Mouse (Mus musculus): ENCODE data around the gene Lingo1. TPM values are rescaled to one million over a fixed set of nuclear protein-coding genes. Genes with fewer than 3 reads are reported as not detected.

The Lingo1 gene
- total and polyA plus RNA-seq, 3 experiments = 0.55 to 4.1 (median 1.8) TPM

- DNase-seq = no peak
Observed at GRCm38 (mm10) chr9:56635121-56635497, 161.2 kb downstream of the Lingo1 start.

DNA sequence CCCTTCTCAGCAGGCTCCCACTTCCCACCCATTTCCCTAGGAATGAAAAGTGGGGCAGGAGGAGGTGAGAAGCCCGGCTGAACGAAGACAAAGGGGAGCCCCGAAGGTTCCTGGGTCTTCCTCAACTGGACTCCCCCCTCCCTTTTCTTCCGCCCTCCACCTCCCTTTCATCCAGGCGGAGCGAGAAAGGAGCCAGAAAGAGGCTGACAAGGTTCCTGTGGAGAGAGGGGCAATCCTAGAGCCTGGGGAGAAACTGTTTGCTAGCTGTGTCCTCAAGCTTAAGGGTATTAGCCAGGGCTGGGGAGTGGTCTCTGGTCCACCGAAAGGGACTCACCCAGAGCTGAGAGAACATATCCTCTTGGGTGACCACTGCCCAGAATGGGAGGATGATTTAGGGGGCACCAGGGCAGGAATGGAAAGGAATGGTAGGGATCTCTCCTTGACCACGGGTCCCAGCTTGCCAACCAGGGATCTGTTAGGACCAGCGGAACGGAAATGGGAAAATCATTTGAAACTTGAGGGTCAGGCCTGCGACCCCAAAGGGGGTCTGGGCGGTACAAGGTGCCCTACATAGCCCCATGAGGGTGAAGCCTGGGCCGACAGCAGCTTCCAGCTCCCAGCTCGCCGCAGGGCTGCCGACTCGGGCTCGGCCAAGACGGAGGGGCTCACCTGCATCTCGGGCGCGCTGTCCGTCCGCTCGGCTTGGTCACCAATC lies 161.7 kb downstream of the Lingo1 start:
- DNase-seq = no peak

- no peak for DNase-seq
Observed at GRCm38 (mm10) chr9:56633449-56634225, 162.6 kb downstream of the Lingo1 start.

- DNase-seq = no peak
Observed at GRCm38 (mm10) chr9:56630945-56631344, 165.3 kb downstream of the Lingo1 start.

- DNase-seq = no peak
Observed at GRCm38 (mm10) chr9:56629674-56630397, 166.4 kb downstream of the Lingo1 start.

DNA sequence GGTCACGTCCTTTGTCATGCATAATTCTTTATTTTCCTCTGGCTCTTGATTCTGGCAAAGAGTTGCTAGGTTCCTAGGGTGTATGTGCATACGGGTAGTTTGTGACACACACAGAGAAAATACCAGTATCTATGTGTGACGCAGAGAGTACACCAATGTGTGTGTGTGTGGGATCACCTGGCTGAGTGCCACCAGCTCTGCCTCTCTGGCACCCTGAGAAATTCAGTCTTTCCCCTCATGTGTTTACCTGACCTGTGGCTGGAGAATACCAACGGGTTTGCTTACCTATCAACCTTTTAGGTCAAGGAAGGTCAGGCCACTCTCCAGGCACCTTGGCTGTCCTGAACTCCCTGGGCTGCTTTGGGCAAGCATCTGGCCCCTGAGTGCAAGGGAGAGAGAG lies 169.0 kb downstream of the Lingo1 start:
- no peak for DNase-seq

DNA sequence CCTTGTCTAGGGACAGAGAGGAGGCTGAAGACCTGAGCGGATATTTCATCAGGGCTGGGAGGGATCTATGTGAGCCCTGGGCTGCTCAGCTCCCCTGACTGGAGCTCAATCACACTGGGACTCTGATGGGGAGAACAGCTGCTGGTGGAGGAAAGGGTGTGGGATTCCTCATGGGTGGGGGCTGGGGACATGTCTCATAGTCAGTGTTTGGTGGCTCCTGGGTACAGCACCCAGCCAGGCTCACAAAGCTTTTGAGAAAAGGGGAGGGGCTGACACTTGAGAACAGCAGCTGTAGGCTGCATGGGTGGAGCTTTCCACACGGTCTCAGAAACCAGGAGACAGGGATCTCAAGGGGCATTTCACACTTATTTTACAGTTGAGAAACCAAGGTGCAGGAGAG lies 171.3 kb downstream of the Lingo1 start:
- no peak for DNase-seq

DNA sequence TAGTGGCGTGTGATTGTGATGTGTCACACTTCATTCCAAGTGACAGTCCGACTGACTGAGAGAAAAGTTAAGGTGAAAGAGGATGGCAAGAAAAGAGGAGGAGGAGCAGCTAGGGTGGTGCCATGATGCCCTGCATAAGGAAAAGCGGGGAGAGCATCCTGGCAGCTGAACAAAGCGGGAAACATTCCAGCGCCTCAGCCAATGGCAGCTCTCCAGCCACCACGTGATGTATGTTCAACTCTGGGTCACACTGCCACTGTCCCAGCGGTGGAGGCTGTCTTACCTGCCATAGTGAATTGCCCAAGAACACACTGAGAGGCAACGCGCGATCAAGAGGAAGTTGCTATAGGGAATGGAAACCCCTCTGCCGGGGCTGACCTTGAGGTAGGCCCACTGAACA lies 172.9 kb downstream of the Lingo1 start:
- DNase-seq = no peak

DNA sequence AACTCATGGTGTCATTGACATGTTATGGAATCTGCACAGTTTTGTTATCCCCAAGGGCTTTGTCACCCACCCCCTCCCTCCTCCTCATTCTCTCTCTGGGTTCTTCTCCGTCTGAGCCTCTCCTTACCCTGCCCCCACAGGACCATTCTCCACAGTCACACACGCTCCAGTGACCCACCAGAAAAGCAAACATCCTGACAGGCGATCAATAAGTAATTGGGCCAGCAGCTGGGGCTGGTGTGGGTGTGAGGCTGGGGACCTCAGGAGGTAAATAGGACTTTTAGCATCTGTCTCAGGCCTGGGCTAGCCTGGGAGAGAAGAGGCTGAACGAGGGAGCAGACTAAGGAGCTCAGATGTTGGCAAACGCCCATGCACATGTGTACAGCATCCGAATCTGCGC lies 173.5 kb downstream of the Lingo1 start:
- DNase-seq = no peak

GRCm38 (mm10) chr9:56620512-56621371 lies 175.5 kb downstream of the Lingo1 start:
- DNase-seq = no peak

GRCm38 (mm10) chr9:56619715-56620114 lies 176.6 kb downstream of the Lingo1 start:
- DNase-seq = no peak

DNA sequence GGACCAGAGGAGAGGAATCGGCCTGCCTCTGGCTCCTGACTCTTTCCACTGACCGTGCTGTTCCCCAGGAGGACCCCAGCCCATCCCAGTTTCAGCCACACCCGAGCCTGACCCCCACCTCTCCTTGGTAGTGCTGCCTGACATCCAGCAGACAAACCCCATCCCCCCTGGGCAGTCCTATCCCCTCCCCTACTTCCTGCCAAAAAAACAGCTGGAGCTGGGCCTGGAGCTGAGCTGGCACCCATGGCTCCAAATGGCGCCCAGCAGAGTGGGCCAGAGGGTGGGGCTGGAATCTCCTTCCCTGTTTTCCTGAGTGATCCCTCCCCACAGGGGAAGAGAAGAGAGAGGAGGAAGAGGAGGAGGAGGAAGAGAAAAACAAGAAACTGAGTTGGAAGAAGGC lies 177.6 kb downstream of the Lingo1 start:
- DNase-seq = no peak

- DNase-seq = no peak
Observed at GRCm38 (mm10) chr9:56616061-56616460, 180.2 kb downstream of the Lingo1 start.

GRCm38 (mm10) chr9:56612798-56613183 lies 183.5 kb downstream of the Lingo1 start:
- DNase-seq = no peak

DNA sequence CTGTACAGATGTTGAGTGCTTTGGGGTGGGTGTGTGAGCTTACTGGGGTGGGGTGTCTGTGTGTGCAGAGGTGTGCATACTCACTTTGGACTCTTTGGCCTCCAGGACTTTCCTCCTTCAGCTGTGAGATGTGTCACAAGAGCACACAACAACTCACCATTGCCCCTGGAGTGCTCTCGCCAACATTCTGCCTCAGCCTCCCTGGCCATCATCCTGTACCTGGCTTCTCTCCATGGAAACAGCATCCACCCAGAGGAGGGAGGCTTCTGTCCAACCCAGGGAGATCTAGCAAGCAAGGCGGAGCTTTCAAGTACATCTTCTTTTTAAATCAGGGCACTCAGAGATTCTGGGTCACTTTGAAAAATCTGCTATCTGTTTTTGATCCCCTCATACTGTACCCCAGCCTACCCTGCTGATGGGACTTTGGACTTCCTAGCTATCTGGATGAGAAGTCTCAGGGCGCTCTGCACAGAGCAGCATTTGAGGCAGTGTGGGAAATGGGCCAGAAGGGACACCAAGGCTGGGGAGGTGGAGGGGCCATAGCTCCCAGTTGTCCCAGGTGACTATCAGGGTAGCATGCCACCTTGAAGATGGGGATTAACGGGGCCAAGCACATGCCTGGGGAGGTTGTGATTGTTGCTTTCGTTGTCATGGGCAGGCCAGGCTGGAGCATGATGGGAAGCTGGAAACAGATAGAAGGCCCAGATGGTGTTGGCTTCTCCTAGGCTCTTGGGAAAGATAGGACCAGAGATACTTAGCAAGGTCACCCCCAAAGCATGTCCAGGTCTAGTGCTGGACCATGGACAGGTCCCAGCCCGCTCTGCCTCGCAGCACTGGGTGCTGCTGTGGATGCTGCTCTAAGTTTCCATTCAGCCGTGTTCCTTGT lies 184.1 kb downstream of the Lingo1 start:
- no peak for DNase-seq

GRCm38 (mm10) chr9:56610955-56611354 lies 185.3 kb downstream of the Lingo1 start:
- DNase-seq = no peak

- no peak for DNase-seq
Observed at GRCm38 (mm10) chr9:56610466-56610865, 185.8 kb downstream of the Lingo1 start.

- no peak for DNase-seq
Observed at GRCm38 (mm10) chr9:56609486-56609885, 186.8 kb downstream of the Lingo1 start.

GRCm38 (mm10) chr9:56608691-56609351 lies 187.4 kb downstream of the Lingo1 start:
- DNase-seq = no peak

GRCm38 (mm10) chr9:56606082-56606740 lies 190.1 kb downstream of the Lingo1 start:
- no peak for DNase-seq
